Mouse (Mus musculus): ENCODE results near the gene Gm17657.
"Not testable (repeated sequence)": the region's sequence is repeated elsewhere in the genome, so short reads cannot be mapped to it uniquely, and the experiment has no call there.

Gene Gm17657

GRCm38 (mm10) chr17:29548494-29548893 is 944 bp downstream of the Gm17657 start:
- no peak for DNase-seq (ENCODE audit: low spot score in 2 of 2)

DNA sequence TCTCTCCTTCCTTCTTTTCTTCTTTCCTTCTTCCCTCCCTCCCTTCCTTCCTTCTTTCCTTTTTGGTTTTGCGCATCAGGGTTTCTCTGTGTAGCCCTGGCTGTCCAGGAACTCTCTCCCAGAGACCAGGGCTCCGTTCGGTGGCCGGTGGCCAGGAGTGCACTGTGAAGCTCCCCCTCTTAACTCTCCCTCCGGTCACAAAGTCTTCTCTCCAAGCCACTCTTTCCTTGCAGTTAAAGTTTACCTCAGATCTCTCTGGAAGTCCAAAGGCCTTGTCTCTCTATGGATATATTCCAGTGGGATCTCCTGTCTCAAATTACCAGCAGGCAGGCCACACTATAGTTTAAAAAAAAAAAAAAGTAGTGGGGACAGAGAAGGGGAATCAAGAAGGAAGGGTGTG is 4.2 kb downstream of the Gm17657 start:
- DNase-seq (ENCODE audit: low spot score in 2 of 2), result no peak

- no peak for DNase-seq (ENCODE audit: low spot score in 2 of 2)
Measured at GRCm38 (mm10) chr17:29544064-29544463, 5.4 kb downstream of the Gm17657 start.

DNA sequence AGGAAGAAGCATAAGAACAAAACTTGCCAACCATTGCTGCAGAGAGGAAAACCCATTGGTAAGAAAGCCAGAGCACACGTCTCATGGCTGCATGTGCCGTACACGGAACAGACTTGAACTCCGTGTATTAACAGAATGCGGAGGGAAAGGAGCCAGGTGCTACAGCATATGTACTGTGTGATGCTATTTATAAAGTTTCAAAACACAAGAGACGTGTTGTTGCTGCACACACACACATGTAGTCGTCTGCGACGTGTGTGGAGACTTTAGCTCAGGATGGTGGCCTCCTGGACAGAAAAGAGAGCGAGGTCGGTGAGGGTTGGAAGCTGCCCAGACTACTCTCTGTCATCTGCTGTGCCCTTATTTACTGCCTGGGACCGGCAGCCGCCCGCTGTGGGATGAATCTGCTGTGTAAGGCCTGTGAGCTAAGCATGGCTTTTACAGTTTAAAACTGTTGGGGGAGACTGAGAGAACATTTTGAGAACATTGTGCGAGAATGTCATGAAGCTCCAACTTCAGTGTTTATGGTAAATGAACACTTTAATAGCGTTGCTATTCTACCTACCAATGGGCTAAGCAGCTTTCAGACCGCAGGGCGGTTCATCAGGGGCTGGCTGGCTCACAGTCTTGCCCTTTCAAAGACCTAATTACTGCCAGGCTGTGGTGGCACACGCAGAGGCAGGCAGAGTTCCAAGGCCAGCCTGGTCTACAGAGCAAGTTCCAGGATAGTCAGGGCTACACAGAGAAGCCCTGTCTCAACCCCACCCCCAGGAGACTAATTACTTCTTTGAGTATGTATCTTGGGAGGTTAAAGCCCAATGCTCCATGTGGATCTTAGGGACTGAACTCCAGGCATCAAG is 6.4 kb downstream of the Gm17657 start:
- DNase-seq (ENCODE audit: low spot score in 2 of 2), result no peak

GRCm38 (mm10) chr17:29541419-29541818 is 8.0 kb downstream of the Gm17657 start:
- DNase-seq (ENCODE audit: low spot score in 2 of 2), result no peak

- no peak for DNase-seq (ENCODE audit: low spot score in 2 of 2)
Measured at GRCm38 (mm10) chr17:29540426-29540825, 9.0 kb downstream of the Gm17657 start.

DNA sequence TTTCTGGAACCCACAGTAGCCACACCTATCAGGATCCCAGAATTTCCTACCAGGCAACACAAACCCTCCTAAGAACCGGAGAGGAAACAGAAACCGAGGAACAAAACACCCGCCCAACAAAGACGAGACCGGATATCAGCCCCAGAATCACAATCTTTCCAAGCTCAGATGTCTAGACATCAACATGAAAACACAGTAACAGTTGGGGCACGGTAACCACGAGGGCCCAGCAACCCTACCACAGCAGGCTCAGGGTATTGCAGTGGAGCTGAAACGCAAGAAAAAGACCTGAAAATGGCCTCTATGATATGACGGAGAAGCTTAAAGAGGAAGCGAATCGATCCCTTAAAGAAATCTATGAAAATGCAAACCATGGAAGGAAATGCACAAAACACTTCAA is 15.6 kb downstream of the Gm17657 start:
- DNase-seq (ENCODE audit: low spot score in 2 of 2), result no peak

DNA sequence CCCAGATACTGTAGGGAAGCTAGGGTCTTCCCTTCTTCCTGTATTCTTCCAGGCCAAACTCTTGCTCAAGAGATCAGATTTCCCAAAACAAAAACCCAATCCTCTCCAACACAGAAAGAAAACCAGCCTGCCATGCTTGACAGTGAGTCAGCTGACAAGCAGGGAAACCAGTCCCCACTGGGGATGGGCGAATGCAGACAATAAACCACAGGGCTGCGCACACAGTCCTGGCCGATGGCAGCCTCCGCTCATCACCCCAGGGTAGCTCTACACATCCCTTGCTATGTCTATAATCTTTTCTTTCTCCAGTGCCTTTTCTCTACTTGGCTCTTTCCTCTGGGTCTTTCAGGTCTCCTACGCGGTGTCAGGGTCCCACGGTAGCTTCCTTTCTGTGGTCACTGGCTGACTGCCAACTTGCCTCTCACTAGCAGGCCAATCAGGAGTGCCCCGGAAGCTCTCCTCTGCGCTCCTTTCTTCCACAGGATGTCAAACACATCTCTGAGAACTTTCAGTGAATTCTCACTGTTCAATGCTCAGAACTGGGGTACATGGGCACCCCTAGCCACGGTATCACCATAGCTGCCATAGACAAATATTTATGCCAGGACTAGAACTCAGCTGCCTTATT is 17.6 kb downstream of the Gm17657 start:
- DNase-seq (ENCODE audit: low spot score in 2 of 2), result no peak

- no peak for DNase-seq (ENCODE audit: low spot score in 2 of 2)
Measured at GRCm38 (mm10) chr17:29531278-29531677, 18.2 kb downstream of the Gm17657 start.

GRCm38 (mm10) chr17:29530508-29530907 is 18.9 kb downstream of the Gm17657 start:
- DNase-seq (ENCODE audit: low spot score in 2 of 2), result no peak

DNA sequence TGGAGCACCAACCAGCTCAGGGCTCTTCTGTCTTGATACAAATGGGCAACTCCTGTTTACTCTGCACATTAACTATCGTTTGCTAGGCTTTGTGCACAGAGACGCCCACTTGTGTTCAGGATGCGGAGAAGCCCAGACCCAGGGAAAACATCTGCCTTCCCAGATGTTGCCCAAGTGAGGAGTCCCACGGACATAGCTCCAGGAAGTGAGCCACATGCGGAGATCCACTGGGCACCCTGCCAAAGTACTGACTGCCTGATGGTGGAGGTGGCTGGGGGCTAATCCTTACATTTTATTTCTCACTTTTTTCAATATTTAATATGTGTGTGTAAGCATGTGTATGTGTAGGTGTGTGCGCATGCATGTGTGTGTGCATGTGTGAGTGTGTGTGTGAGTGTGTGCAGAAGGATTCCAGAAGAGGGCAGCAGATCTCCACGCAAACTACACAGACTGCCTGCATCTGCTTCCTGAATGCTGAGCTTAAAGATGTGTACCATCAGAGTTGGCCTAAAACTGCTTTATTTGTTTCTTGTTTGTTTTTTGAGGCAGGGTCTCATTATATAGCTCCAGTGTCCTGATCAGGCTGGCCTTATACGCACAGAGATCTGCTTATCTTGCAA is 20.8 kb downstream of the Gm17657 start:
- no peak for DNase-seq (ENCODE audit: low spot score in 2 of 2)

- DNase-seq (ENCODE audit: low spot score in 2 of 2), result no peak
Measured at GRCm38 (mm10) chr17:29525613-29526012, 23.8 kb downstream of the Gm17657 start.

- no peak for DNase-seq (ENCODE audit: low spot score in 2 of 2)
Measured at GRCm38 (mm10) chr17:29519731-29520130, 29.7 kb downstream of the Gm17657 start.

DNA sequence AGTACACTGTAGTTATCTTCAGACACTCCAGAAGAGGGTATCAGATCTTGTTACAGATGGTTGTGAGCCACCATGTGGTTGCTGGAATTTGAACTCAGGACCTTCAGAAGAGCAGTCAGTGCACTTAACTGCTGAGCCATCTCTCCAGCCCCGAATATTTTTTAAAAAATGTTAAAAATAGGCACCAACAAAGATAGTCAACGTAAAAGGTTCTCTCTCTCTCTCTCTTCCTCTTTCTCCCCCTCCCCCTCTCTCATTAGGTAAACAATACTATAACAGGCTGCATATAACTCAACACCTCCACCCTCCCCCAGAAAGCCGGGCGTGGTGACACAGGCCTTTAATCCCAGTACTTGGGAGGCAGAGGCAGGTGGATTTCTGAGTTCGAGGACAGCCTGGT is 30.8 kb downstream of the Gm17657 start:
- DNase-seq (ENCODE audit: low spot score in 2 of 2), result not testable (repeated sequence)

- peak; percentile 90 to 92 for DNase-seq (ENCODE audit: low spot score in 2 of 2)
Measured at GRCm38 (mm10) chr17:29514435-29514834, 35.0 kb downstream of the Gm17657 start.

- DNase-seq (ENCODE audit: low spot score in 2 of 2), result no peak
Measured at GRCm38 (mm10) chr17:29513044-29513730, 36.3 kb downstream of the Gm17657 start.

- no peak for DNase-seq (ENCODE audit: low spot score in 2 of 2)
Measured at GRCm38 (mm10) chr17:29510691-29511090, 38.7 kb downstream of the Gm17657 start.

GRCm38 (mm10) chr17:29508927-29509608 is 40.4 kb downstream of the Gm17657 start:
- DNase-seq (ENCODE audit: low spot score in 2 of 2), result no peak

DNA sequence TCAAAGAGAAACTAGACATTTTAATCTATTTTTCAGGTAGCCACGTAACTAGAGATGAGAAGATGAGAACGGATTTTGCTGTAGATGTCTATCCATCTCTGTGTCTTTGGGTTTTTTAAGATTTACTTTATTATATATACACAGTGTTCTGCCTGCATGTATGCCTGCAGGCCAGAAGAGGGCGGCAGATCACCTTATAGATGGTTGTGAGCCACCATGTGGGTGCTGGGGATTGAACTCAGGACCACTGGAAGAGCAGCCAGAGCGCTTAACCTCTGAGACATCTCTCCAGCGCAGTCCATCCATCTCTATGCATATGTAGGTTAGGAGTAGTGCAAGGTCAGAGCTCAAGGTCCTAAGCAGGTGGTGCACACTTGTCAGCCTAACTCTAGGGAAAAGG is 45.7 kb downstream of the Gm17657 start:
- DNase-seq (ENCODE audit: low spot score in 2 of 2), result no peak

DNA sequence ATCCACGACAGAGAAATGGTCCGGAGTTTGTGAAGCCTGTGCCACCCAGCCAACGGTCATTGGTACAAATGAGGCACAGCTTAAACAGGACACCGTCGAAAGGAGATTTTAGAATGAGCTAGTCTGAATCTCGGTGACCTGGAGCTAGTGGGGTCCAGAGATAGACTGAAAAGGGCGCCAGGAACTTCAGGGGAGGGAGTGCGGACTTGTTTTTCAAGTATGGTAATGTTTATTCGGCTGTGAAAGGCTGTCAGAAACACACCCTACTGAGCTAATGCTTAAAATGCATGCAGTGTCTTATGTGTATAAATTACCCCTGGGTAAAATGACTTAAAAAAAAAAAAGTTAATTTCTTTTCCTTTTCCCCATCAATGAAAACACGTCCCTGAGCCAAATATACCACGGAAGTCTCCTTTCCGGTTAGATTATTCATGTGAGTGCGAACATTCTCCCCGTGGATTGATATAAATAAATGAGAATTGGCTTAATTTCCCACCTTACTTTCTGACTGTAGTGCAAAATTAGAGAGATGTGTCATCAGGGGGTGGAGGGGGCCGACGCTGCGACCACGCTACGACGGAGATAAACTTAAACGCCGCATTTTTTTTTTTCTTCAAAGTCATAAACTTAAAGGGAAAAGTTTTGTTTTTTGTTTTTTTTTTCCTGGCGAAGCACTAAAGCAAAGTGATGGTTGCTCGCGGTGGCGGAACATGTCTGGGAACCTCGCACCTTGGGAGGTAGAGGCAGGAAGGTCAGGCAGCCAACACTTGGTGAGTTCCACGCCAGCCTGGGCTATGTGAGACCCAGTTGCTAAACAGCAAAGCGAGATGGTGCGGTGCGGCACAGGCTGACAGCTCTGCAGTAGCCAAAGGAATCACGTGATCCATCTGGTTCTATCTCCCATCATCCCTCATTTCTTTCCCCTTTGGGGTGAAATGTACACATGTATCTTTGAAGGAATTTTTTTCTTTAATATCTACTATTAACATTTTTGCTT is 46.5 kb downstream of the Gm17657 start:
- peak in 1 of 2 experiments; percentile 18 for DNase-seq (ENCODE audit: low spot score in 2 of 2)

All from right cerebral cortex, adult 2 months (tissue).